Mouse (Mus musculus) R1 (cell line): ENCODE measurements at regions not wholly inside any gene's neighbourhood (a gene's known extent, or its start where the extent isn't known, plus 50 kb on each side); places are given as distances from the start of the nearest gene placed in this dataset.

Source experiments
- DNase-seq: peaks from one replicate; pipeline ENCODE4 v3.0.0-alpha.2; 2018; ENCODE audit warnings: low read depth, low spot score

DNA sequence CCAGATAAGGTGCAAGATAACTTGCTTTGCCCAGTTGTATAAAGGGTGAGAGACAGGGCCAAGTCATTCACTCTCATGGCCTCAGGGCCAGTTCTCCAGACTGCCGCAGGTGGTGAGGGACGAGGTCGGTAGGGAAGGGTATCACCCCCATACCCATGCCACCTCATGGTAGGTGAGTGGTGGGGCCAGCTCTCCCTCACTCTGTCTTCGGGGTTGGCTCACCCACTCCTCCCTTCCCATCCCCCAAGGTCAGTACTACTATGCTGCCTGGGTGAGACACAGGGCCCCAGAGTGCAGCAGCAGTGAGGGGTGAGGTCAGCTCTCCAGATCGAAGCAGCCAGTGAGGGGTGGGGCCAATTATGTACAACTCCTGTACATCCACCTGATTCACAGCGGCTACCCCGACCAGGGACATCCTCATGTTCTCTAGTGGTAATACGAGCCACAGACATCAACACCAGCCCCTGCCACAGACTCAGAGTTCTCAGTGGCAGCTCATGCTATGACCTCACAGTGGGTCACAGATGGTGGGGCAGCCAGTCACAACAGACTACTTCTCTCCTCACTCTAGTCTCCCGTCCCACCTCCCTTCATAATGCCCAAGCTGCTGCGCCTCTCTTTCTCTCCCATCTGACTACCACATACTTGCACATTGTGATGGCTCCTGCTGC, 138.5 kb upstream of the Tmpo start:
- DNase-seq: no peak

DNA sequence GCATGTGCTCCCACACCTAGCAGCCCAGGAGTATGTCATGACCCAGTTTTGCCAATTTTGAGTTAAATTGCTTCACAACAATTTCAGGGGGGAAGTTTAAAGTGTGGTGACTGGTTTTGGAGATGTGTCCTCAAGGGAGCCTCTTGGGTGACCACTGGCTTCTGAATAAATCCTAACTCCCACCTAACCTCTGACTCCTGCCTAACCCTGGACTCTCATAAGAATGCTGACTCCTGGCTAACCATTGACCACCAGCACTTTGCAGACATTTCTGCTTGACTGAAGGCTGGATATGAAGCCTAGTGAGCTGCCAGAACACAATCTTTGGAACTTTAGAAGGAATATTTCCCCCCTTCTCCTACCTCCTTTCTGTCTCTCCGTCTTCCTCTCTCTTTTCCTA, 133.3 kb upstream of the Tmpo start:
- DNase-seq: no peak

DNA sequence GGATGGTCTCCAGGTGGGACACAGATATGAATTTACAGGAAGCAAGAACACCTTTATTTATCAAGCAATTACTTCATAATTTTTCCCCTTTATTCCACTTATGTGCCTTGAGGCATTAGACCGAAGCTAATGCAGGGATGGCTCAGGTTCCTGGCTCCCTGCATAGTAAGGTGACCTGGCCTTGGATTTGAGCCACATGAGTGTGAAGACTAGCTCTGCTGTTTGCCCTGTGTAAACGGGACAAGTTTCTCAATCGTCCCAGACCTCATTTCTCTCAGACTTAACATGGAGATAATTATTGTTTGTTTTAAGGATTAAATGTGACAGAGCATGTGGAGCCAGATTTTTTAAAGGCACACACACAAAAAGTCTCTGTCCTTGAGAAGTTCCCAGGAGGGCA, 132.2 kb upstream of the Tmpo start:
- no peak for DNase-seq

DNA sequence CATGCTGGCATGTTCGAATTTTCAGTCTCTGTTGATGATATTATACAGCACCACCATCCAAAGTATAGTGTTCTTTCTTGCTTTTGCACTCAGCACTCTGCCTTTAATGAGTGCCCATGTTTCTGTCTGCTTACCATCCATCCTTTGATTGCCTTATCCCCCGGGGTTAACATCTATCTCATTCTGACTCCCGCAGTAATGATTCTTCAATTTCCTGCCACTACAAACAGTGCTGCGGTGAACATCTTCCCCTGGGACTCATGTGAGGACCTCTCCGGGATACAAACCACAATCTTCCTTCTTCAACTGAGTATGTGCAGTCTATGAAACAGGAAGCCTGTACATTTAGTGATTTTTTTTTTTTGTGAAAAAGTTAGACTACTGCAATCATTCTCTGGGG, 131.8 kb upstream of the Tmpo start:
- no peak for DNase-seq

DNA sequence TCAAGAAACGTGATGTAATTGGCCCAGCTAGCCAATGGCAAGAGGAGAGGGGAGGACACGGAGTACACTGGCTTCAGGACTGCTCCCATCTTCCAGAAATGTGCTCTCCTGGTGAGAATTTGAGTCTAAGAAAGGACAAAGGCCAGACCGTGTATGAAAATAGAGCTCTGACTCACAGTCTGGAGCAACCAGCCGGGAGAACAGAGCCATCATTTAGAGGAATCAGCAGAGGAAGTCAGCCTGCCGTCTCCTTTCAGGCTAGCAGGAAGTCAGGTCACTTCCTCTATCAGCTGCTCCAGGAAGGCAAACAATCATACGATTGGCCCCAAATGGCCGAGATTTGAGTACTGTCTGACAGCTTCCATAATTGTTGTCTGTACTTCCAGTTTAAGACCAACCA, 119.0 kb upstream of the Tmpo start:
- DNase-seq: no peak

DNA sequence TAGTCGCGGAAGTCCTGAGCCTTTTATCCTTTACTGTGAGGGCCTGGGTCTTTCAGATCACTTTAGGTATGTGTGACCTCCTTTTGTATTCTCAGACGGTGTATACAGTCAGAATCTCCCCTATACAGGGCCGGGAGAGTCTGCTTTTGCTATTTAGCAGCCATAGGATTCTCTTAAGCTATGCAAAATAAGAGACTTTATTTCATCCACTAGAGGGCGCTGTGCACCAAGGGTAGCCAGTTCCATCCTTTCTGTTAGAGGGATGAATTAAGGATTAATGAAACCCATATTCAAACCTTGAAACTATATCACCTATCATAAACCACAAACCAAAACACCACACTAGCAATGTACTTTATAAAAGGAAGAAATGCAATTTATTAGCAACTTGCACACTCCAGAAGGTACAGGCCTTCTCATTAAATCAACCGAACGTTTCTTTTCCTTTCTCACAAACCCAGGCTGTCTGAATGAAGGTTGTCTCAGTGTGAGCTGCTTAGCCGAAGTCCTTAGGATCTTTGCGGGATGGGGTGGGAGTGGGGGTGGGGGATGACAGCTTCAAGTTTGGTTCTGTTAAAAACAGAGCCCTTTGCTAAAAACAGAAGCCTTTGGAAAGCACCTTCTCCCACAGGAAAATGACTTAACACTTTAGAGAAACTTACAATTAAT, 116.8 kb upstream of the Tmpo start:
- DNase-seq: peak; percentile 68

DNA sequence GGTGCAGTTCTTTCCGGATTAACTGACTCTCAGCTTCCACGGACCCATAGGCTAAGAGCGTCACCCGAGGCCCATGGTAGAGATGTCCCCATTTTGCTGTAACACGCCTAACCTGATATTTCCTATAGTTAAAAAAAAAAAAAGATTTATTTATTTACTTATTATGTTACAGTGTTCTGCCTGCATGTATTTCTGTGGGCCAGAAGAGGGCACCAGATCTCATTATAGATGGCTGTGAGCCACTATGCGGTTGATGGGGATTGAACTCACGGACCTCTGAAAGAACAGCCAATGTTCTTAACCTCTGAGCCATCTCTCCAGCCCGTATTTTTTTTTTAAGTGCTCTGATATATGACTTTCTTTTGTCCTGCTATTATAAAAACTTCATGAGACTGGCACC, 114.2 kb upstream of the Tmpo start:
- DNase-seq: peak; percentile 20

DNA sequence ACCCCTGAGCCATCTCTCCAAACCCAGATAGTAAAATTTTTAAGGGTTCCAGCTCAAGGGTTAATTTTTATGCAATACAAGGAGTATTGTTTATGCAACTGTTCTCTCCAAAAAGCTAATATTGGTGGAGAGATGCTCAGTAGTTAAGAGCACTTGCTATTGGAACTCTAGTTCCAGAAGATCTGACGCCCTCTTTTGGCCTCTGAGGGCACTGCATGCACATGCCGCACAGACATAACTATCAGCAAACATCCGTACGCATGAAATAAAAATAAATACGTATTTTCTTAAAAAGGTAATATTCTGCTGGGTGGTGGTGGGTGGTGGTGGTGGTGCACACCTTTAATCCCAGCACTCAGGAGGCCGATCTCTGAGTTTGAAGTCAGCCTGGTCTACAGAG, 112.1 kb upstream of the Tmpo start:
- no peak for DNase-seq

DNA sequence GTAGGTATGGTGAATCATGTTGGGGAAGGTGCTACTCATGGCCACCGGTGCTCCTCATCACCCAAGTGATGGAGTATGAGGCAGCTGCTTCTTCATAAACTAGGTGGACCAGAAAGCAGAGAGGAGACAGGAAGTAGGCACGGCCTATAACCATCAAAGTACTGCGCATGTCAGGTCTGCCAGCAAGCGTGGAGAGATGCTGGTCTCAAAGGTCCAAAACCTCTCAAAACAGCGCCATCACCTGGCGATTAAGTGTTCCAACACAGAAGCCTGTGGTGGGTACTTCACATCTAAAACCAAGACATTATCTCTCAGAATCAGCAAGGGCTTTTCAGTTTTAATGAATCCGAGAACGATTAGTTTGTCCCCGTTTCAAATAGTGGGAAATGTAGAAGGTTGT, 103.1 kb upstream of the Tmpo start:
- DNase-seq: peak; percentile 24

DNA sequence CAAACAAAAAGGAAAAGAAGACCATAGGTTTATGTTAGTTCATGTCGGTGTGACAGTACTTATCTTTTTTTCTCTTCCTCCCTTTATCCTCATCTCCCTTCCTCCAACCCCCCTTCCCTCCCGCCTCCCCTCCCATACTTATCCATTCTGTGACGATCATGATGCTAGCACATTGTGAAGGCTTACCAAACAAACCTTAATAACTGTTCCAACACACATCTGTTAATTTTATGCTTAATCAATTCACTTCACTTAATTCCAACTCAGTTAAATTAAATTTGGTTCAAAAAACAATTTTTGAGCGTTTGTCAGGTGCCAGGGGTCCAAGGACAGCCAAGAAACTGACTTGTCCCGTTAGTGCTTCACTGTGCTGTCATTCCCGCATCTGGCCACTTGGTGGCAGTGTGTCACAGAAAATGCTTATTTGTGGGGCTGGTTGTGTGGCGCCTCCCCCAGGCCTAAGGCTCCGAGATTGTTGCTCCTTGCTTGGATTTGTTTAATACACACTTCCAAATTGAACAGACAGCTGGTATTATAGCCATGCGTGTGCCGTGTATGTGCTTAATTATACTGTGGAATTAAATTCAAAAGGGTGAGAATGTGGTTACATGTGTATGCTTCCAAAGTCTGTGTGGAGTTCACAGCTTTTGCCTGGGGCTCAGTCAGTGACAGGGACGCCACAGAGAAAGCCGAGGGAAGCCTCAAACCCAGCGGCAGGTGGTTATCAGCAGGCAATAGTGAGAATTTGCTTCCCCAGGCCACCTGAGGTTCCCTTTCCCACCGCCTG, 90.0 kb upstream of the Tmpo start:
- peak; percentile 86 for DNase-seq

DNA sequence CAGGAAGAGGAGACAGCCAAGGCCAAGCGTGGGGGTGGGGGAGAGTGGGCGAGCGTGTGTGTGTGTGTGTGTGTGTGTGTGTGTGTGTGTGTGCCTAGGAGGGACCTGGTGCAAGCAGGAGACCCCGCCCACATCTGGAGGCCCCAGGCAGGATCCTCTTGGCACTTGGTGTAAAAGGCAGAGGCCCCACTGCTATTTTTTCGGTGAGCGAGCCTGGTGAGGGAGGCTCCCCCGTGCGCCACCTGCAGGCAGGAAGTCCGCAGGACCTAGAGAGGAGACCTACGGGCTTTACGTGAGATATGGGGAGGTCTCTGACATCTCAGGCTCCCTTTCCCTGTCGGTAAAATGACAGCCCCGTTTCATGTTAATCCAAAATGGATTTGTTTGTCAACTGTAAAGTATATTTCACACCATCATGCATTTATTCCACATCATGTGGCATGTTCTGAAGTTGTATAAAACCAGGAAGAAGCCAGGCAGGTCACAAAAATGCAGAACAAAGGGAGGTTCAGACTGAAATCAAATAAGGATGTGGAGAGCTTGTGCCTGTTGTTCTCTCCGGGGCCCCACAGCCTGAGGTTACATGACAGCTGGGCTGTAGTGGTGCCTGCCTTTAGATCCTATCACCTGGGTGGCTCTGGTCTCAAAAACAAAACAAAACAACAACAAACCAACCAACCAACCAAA, 89.3 kb upstream of the Tmpo start:
- peak; percentile 89 for DNase-seq

DNA sequence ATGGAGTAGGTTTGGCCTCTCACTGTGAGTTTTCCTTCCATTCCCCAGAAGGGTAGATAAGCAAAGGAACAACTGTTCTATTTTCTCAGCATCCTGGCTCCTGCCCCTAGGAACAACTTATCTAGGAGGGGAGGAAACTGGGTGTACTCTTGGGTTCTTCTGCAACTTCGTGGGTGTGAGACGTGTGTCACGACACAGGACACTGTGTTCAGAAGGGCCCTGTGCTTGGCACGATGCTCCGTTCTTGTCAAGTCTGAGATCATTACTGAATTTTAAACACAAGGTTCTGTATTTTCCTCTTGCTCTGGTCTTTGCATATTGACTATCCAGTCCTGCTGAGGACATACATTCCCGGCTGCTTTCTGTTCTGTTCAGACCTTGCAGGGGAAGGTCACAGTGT, 86.8 kb upstream of the Tmpo start:
- no peak for DNase-seq

DNA sequence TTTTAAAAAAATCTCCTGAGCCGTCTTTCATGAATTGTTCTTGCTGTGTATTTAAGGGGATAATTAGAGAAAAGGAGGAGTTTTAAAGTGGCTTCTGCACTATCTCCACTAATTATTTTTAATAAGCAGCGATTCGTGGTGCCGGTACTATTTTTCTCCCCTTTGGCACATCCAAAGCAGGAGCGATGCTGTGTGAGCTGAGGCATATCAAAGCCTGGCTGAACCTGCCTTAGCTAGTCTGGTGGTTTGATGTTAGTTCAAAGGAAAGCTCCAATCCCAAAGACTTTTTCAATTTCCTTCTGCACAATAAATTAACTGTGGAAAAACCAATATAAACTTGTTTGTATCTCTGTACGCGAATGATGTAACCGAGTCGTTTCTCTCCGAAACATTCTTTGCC, 79.3 kb upstream of the Tmpo start:
- DNase-seq: no peak

DNA sequence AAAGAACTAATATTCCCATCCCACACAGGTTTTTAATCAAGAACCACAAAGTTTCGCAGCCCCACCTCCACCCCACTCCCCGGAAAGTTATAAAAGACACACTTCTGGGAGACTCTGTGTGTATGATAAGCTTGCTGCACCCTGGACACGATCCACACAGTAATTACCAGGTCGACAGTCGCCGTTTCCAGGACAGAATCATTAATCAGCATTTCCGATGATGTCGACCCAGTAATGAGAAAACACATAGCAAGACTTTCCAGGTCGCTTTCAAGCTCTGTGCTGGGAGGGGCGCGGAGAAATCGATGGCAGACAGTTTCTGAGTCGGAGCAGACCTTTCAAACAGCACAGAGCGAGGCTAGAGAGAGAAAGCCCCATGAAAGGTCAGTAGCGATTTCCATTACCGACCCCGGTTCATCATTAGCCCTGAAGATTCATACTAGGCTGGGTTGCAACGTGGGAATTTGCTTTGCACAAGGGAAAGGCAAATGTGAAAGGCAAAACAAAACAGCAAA, 68.6 kb upstream of the Tmpo start:
- DNase-seq: no peak

DNA sequence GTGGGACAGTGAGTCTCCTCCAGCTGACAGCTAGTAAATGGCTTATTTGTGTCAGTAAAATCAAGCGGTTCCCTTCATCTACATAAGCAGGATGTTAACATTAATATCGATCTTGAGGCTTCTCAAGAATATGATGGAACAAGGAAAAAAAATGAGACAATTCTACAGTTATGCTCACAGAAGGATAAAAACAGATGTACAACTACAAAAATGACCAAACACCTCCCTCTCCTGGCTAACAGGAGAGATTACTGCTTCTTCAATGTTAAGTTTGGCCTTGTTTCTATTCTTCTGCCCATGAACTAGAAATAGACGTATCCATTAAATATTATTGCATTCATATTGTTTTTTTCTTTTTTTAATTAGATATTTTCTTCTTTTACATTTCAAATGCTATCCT, 63.2 kb upstream of the Tmpo start:
- no peak for DNase-seq

DNA sequence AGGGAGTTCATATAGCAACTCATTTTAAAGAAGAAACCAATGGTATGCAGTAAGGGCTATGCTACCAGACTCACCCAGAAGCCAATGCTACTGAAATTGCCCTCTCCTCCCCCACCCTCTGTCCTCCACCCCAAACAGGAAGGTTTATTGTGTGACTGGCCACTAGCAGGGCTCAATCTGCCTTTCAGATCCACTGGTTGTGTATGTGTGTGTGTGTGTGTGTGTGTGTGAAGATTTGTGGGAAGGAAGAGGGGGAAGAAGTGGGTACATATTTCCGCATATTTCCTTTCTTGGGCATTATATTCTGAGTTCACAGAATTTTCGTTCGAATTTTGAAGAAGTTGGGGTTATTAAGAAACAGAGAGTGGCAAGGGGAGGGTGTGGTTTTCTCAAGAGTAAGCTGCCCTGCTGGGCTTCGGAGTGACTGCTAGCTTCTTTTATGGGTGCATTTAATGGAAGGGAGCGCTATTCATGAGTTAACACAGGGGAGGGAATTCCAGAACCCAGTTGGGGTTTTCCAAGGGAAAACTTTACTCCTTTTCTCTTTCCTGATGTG, 61.5 kb upstream of the Tmpo start:
- no peak for DNase-seq

DNA sequence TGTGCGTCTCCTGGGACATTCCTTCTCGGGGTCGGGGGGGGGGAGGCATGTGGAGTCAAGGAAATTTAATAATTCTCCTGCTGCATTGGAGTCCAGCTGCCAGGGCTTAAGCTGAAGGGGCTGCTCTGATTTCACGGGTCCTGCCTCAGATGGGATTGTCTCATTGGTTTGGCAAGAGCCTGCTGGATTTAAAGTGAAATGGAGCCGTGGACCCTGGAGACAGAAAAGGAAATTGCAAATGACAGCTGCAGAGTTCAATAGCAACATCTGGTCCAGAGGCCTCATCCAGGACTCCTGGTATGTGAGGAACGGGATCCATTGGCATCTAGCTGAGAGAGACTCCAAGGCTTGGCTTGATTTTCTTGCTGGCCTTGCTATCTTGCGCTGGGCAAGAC, 60.5 kb upstream of the Tmpo start:
- no peak for DNase-seq

DNA sequence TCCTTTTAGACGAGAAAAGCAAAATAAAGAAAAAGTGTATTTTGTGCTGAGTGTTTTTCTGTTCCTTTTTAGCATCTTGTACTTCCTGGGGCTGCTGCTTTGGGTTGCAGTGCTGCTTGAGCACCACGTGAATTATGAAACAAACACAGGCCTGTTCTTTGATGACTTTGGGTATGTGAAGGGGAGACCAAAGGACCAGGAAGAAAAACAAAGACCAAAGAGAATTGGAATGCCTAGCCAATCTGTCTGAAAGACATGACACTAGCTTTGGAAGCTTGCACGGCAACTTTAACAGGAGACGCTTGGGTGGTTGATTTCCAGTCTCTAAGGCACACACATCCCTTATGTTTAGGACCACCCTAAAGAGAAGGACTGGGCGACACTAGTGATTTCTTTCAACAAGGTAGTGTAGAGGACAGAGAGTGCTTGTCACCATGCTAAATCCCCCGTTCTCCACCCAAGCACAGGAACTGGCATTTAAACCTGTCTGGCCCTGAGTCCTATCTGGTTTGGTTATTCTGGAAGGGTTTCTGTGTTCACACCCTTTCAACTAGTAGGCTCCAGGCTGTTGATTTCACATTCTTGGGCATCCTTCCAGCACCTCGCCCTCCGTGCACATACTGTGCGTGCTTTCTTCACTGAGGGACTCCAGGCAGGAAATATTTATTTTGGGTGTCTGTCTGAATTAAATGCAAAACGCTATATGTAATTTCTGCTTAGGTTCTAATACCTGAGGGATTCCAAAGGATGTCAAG, 59.9 kb upstream of the Tmpo start:
- DNase-seq: peak; percentile 29

DNA sequence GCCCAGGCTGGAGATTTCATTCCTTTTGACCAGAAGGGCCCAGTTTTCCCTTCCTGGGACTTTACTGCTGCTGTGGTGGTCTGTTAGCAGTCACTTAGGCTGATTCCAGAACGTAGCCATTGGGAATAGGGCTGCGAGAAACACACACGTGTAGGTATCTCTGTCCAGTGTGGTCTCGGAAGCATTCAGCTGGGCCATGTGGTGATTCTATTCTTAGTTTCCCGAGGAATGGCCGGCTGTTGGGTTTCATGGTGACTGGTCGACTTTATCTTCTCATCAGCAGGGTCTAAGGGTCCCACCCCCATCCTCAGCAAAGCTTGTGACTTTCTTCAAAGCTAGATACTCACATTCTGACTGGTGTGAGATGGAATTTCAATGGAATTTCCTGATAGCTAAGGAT, 59.2 kb upstream of the Tmpo start:
- DNase-seq: no peak

DNA sequence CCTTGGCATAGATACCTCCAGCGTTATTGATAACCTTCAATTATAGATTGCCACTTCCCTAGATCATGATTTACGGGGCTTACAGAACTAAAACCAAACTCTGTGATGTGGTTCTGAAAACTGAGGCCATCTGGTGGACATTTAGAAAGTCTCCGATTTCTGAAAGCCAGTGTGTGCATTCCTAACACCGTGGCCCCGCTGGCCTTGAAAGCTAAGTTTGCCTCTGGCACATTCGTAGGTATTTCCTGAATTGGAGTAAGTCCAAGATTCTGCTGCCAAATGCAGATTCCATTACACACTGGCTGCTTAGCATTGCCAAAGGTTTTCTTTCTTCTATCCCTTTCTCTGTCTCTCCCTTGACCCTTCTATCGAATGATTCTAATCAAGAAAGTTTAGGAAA, 55.7 kb upstream of the Tmpo start:
- peak; percentile 61 for DNase-seq

DNA sequence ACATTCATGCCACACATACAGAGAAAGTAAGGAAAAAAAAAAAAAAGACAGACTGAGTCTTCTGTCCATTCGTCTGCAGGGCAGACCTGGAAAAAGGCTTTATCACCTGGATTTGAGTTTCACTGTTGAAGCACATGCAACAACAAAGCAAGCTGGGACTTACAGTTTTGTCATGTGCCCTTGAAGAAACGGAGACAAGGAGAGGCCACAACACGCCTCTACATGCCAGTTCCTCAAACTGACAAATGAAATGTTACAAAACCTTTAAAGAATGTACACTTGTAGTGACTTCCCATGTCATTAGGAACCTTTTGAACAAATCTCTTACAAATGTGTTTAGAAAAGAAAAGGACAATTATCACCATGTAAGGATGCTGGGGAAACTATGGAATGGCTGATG, 53.6 kb upstream of the Tmpo start:
- DNase-seq: no peak
